Mouse (Mus musculus) forebrain, embryonic 16.5 days (tissue): Measurements from ENCODE around the gene Gm45623. TPM values are rescaled to one million over a fixed set of nuclear protein-coding genes. Genes with fewer than 3 reads are reported as not detected.

Experiments
- ATAC-seq: fragments of 200-750 bp; cut with Nextera tagmentation; 2 replicates; pipeline ENCODE4 v1.8.0; 2017; ENCODE audit warnings: mild to moderate bottlenecking, moderate library complexity
- H3K27ac ChIP-seq: fragments of 300-500 bp; sonication (generic); 2 replicates; pipeline ENCODE4 v1.5.1; 2014; ENCODE audit warnings: low read length, control low read depth
- H3K27me3 ChIP-seq: fragments of 300-500 bp; sonication (generic); replicated peaks from 2 replicates; pipeline ENCODE4 v1.6.1; 2014; ENCODE audit warnings: low read length; ENCODE audit not compliant: control insufficient read depth, insufficient read depth
- H3K36me3 ChIP-seq: fragments of 300-500 bp; sonication (generic); 2 replicates; pipeline ENCODE4 v1.6.1; 2014; ENCODE audit not compliant: control insufficient read depth, insufficient read depth
- H3K4me1 ChIP-seq: fragments of 300-500 bp; sonication (generic); replicated peaks from 2 replicates; pipeline ENCODE4 v1.6.1; 2014; ENCODE audit warnings: low read length; ENCODE audit not compliant: control insufficient read depth, insufficient read depth
- H3K4me2 ChIP-seq: fragments of 300-500 bp; sonication (generic); 2 replicates; pipeline ENCODE4 v1.6.1; 2014; ENCODE audit warnings: mild to moderate bottlenecking, low read length, control low read depth
- H3K4me3 ChIP-seq: fragments of 300-500 bp; sonication (generic); replicated peaks from 2 replicates; pipeline ENCODE4 v1.5.1; 2014; ENCODE audit warnings: mild to moderate bottlenecking, low read length, control low read depth
- H3K9ac ChIP-seq: fragments of 300-500 bp; sonication (generic); replicated peaks from 2 replicates; pipeline ENCODE4 v1.6.1; 2014; ENCODE audit warnings: low read depth, low read length, control low read depth
- H3K9me3 ChIP-seq: fragments of 300-500 bp; sonication (generic); 2 replicates; pipeline ENCODE4 v1.6.1; 2016; ENCODE audit warnings: low read length; ENCODE audit not compliant: control insufficient read depth
- WGBS: fragments of 180-500 bp; shearing (Covaris S2); extraction: QIAGEN DNeasy Blood & Tissue Kit; methylation state at CpG from one replicate; pipeline ENCODE4 v1.1.7; 2014; 5-methylcytosine and 5-hydroxymethylcytosine counted together
- polyA plus RNA-seq: library from polyadenylated mRNA; unstranded; fragments of >200 nt; fragmentation: Nextera tagmentation; extraction: Ambion mirVana; gene quantifications from 2 replicates; pipeline ENCODE4 v1.2.1, GENCODE M21; 2015

Gm45623 gene
- 0.99 and 1.1 TPM in 2 replicates for polyA plus RNA-seq

DNA sequence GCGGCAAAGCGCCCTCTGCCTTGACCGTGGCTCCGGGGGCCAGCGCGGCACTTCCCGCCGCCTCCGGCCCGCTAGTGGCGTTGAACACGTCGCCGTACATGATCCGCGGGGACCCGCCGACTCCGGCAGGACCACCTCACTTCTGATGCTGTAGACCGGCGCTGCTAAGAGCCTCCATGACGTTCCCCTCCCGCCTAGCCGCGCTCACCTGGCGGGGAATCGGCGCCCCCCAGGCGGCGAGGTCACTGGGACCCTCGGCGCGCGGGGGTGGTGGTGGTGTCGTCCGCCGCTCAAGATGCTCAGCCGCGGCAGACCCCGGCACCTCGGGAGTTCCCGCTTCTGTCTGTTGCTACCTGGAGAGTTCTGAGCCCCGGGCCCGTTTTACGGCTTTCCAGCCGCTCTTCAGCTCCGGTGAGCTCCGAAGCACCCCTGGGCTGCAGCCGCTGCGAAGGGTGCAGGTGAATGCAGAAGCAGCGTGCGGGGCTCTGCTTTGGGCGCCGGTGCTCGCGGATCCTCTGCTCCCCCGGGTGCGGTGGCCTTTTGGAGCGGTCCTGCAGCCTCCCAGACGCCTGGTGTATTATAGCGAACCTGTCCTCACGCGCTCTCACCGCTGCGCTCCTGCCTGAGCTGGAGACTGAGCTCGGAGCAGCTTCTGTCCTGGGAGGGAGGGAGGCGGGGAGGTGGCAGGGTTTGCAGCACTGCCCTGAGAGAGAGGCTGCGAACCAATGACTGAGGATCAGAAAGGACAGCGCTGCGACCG is at the start of gene Gm45623:
Gm45623 (minus strand) TSS at position 636 of the 760 bp plus-strand sequence.
- H3K9me3 ChIP-seq = no peaks in the 10 kb centered on the region
- WGBS = under 1% methylated on average over 61 of the region's 71 CpGs
- peaks cover 16% of the 10 kb centered on the region for H3K4me1 ChIP-seq
- no peaks in the 10 kb centered on the region for H3K36me3 ChIP-seq
- 0 out of 2 replicates have a peak, but pooled peaks have one; percentile 27 for ATAC-seq
- H3K4me2 ChIP-seq = peak within 1 kb of the TSS; percentile 91
- H3K27me3 ChIP-seq = peaks cover 28% of the 10 kb centered on the region
- H3K4me3 ChIP-seq = peak within 1 kb of the TSS; percentile 51
- H3K27ac ChIP-seq = no peak within 1 kb of the TSS
- H3K9ac ChIP-seq = peak within 1 kb of the TSS; percentile 58

GRCm38 (mm10) chr13:56797459-56797858 is 43.8 kb upstream of the Gm45623 start:
- Histone ChIP-seq H3K9me3 (no peaks in the 10 kb centered on the region), H3K4me1 (peaks cover 15% of the 10 kb centered on the region), H3K4me2 (no peak overlapping the region), H3K27ac (no peak overlapping the region), H3K4me3 (no peak overlapping the region), H3K9ac (no peak overlapping the region), H3K27me3 (no peaks in the 10 kb centered on the region), H3K36me3 (no peaks in the 10 kb centered on the region)
- 83% methylated on average over 7 of the region's 7 CpGs for WGBS
- no peak for ATAC-seq

DNA sequence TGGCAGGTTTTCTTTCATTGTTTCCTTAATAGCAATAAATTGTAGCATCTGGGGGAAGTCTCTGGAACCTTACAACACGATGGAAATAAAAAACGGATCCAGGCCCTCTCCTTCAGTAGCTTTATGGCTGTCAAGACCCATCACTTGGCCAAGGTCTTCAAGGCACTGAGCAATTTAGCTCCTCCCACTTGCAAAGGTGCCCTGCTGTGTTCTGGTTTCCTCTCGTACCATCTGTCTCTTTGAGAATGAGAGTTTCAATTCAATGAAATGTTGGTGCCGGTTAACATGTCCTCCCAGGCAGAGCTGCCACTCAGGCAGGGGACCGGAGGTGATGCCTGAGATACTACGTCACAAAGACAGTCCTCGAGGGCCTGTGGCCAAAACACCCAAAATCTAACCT is 41.9 kb upstream of the Gm45623 start:
- Histone ChIP-seq H3K4me1 (peaks cover 18% of the 10 kb centered on the region), H3K27ac (no peak overlapping the region), H3K9me3 (no peaks in the 10 kb centered on the region), H3K9ac (no peak overlapping the region), H3K4me2 (no peak overlapping the region), H3K27me3 (no peaks in the 10 kb centered on the region), H3K4me3 (no peak overlapping the region), H3K36me3 (no peaks in the 10 kb centered on the region)
- ATAC-seq = no peak
- WGBS = 55% methylated on average over 7 of the region's 7 CpGs

DNA sequence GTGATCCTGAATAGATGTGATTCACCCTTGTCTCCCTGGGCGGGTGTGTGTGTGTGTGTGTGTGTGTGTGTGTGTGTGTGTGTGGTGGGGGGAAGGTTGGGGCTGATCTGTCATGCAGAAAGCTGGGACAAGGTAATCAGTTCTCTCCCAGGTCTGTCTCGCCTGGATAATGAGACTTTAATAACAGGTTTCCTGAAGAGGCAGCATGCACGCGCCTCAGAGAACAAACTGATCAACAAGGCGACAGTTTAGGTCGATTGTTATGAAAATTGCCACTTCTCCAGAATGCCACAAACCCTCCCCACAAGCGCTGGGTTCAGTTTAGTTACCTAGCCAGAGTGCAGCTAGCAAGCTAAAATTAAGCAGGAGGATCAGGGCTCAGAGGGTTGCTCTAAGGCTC is 40.8 kb upstream of the Gm45623 start:
- peak; percentile 48 for ATAC-seq
- H3K9me3 ChIP-seq = no peaks in the 10 kb centered on the region

GRCm38 (mm10) chr13:56792844-56793243 is 39.2 kb upstream of the Gm45623 start:
- H3K4me3 ChIP-seq = no peak overlapping the region
- no peak for ATAC-seq
- WGBS = 93% methylated on average over 3 of the region's 3 CpGs

More for the DNA sequence above, 40.8 kb upstream of the Gm45623 start:
- Histone ChIP-seq H3K4me2 (no peak overlapping the region), H3K9ac (no peak overlapping the region; the same call in 1 of the 2 replicates), H3K4me1 (peaks cover 18% of the 10 kb centered on the region), H3K4me3 (no peak overlapping the region), H3K36me3 (no peaks in the 10 kb centered on the region), H3K27ac (peak overlapping the region; percentile 57), H3K27me3 (no peaks in the 10 kb centered on the region)
- WGBS = 19% methylated on average over 7 of the region's 7 CpGs

DNA sequence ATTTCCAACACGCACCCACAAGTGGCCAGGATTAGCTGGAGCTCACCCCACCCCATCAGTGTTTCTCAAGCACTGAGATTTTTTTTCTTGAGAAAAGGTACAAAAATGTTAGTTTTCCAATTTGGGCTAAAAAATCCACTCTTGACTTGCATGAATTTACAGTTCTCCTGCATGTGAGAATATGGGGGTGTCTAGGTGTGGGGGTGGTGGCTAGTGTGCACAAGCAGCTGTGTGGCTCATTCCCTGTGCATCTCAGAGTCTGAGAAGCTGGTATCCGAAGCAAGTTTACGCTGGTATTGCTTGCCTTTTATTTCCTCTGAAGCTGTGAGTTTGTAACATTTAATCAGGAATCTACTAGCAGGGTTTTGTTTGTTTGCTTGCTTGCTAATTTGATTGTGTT is 37.1 kb upstream of the Gm45623 start:
- ATAC-seq = no peak
- Histone ChIP-seq H3K36me3 (no peaks in the 10 kb centered on the region), H3K4me3 (no peak overlapping the region), H3K4me2 (no peak overlapping the region), H3K4me1 (peaks cover 18% of the 10 kb centered on the region), H3K27me3 (no peaks in the 10 kb centered on the region), H3K9ac (no peak overlapping the region), H3K27ac (no peak overlapping the region), H3K9me3 (no peaks in the 10 kb centered on the region)
- WGBS = 89% methylated on average over 3 of the region's 3 CpGs

More at GRCm38 (mm10) chr13:56792844-56793243, 39.2 kb upstream of the Gm45623 start:
- Histone ChIP-seq H3K4me1 (peaks cover 18% of the 10 kb centered on the region), H3K9me3 (no peaks in the 10 kb centered on the region), H3K36me3 (no peaks in the 10 kb centered on the region), H3K27me3 (no peaks in the 10 kb centered on the region), H3K27ac (no peak overlapping the region), H3K9ac (no peak overlapping the region), H3K4me2 (no peak overlapping the region)

DNA sequence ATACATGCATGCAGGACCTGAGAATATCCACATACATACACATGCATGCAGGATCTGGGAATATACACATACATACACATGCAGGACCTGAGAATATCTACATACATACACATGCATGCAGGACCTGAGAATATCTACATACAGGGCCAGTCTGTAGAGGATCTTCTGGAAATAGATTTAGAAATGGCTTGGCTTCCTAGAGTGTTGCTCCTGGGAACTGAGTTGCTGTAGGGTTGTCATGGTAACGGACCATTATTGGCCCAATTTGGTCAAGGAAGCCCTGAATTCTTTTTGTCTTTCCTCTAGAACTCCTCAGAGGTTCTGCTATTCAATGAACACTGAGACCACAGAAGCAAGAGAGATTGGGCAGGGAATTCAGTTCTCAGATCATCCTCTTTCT is 29.0 kb upstream of the Gm45623 start:
- Histone ChIP-seq H3K27me3 (no peaks in the 10 kb centered on the region), H3K9ac (no peak overlapping the region), H3K27ac (no peak overlapping the region), H3K4me3 (no peak overlapping the region), H3K4me2 (no peak overlapping the region), H3K36me3 (no peaks in the 10 kb centered on the region), H3K9me3 (no peaks in the 10 kb centered on the region), H3K4me1 (peaks cover 19% of the 10 kb centered on the region)
- ATAC-seq = no peak
- 86% methylated on average over 1 of the region's 1 CpGs for WGBS

DNA sequence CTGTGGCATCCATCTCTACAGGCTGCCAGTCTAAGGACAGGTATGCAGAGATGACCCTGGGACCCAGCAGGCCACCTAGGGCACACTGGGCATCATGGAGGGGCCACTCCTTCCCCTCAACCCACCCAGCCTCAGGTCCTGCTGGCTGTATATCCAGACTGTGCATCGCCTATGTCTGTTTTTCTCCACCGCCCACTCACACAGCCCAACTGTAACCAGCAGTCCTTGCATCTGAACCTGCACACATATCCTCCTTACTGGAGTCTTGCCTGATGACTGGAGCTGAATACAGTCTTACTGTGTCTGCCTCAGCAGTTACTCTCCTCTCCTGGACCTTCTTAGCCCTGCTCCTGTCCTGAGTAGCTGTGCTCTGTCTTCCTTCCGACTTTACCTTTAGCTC is 28.1 kb upstream of the Gm45623 start:
- H3K9ac ChIP-seq = no peak overlapping the region
- 87% methylated on average over 3 of the region's 3 CpGs for WGBS
- no peak for ATAC-seq

DNA sequence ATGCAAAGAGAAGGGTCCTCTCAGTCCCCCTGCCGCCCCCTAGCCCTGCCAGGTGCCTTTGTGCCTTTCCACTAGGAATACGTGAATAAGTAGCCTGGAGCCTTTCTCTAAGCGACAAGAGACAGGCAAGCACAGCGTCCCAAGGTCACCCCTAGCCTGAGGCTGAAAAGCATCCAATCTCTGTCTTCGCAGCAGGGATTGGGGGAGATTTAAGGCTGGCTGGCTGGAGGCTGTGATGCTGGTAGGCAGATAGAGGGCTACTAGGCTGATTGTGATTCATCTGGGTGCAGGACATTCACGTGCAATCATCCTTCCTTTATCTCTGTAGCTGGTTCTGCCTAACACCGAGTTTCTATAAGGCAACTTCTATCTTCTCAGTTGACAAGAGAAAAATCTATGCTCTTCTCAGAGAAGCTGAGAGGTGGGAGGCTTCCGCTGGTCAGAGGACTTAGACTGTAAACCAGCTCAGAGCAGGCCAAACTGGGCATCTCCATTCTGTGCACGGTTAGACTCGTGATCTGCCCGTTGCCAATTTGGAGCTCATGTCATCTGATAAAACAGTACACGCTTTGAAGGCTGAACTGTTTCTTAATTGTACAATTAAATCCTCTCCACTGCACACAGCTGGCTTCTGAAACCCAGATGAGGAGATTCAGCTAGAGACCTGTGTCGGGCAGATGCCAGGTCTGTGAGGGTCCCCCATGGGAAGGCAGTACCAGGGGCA is 27.3 kb upstream of the Gm45623 start:
- H3K9ac ChIP-seq = no peak overlapping the region
- peak; percentile 16; the same call in 1 of the 2 replicates for ATAC-seq

More for the DNA sequence above, 28.1 kb upstream of the Gm45623 start:
- peaks cover 19% of the 10 kb centered on the region for H3K4me1 ChIP-seq
- H3K27ac ChIP-seq = no peak overlapping the region
- H3K36me3 ChIP-seq = no peaks in the 10 kb centered on the region
- H3K9me3 ChIP-seq = no peaks in the 10 kb centered on the region
- no peaks in the 10 kb centered on the region for H3K27me3 ChIP-seq
- H3K4me3 ChIP-seq = no peak overlapping the region
- no peak overlapping the region for H3K4me2 ChIP-seq

More for the DNA sequence above, 27.3 kb upstream of the Gm45623 start:
- Histone ChIP-seq H3K4me1 (peaks cover 19% of the 10 kb centered on the region), H3K27me3 (no peaks in the 10 kb centered on the region), H3K27ac (peak overlapping the region; percentile 1; the same call in 1 of the 2 replicates), H3K9me3 (no peaks in the 10 kb centered on the region), H3K36me3 (no peaks in the 10 kb centered on the region), H3K4me2 (no peak overlapping the region), H3K4me3 (no peak overlapping the region)
- WGBS = 44% methylated on average over 13 of the region's 13 CpGs
